Mouse (Mus musculus) Muller cell, postnatal 12 days (primary cell): ENCODE measurements at regions not wholly inside any gene's neighbourhood (a gene's known extent, or its start where the extent isn't known, plus 50 kb on each side); places are given as distances from the start of the nearest gene placed in this dataset.

Experiments used
- DNase-seq: peaks from one replicate; pipeline ENCODE4 v3.0.0-alpha.2; 2015; ENCODE audit errors: inconsistent ontology term

DNA sequence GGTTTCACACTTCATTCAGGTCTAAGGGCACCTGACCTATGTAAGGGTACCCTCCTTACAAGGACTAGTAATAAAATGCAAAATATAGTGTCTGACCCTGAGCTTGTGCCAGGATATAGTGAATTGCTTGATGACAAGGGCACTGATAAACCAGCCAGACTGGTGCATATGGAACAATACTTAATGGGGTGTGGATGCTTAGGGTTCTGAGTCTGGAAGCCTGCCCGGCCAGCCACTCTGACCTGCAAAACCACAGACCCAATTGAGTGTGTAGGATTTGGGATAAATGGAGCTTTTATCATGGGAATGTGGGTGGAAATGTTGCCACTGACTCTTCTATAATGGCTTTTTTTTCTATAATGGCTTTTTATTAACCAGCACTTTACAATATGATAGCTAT lies 1838.7 kb upstream of the Dsel start:
- peak; percentile 31 for DNase-seq

DNA sequence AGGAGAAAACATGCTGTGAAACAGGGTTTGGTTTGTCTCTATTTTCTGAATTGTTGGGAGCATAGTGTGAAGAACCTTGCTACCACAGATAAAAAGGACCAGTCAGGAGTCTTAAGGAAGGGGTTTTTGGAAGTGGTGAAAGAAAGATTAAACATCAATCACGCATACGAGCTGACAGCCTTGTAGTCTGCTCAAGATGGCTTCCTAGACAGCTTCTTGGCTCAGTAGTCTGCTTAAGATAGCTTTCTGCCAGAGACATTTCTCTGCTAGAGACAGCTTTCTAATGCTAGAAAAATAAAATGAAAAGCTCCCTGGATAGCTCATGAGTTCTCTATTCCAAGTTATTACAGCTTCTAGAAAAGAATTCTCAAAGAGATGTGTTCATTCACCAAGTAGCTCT lies 1823.9 kb upstream of the Dsel start:
- no peak for DNase-seq

DNA sequence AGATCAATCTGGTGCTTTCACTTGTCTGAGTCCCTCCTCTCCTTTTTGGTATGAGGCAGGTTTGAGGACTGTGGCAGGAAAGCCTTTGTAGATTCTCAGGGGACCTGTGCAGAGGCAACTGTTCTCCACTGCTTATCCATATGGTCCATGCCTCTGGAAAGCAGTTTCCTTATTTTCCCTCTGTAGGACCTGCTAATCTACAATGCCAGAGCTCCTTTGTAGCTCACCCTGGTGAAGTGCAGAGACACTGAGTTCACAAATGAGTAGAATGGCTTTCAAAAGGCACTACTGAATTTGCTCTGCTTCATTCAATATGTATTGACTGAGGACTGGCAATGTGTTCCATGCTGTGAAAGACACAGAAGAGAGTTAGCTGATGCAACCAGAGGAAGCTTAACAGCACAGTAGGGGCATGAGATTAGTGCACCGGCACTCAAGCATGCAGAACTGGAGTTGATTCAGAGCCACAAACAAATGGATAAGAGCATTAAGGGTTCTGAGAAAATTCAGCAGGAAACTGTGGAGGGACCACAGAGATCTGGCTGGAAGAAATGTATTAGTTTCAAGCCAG lies 1811.7 kb upstream of the Dsel start:
- peak; percentile 16 for DNase-seq

DNA sequence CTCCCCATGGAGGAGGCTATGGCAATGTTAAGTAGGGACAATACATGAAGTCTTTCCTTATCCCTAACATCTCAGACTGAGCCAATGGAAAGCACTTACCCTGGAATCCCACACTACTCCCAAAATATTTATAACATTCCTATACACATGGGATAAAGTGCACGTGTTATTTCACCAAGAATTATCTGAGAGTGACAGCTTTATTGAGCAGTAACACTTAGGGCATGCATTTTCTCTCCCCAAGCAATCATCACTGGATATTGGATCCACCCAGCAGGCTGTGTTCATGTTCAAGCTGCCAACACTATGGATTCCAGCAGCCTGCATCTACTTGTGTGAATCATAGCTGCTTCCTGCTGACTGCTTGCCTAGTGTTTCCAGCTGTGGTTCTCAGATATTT lies 1766.2 kb upstream of the Dsel start:
- no peak for DNase-seq
